Mouse (Mus musculus) adrenal gland, adult 18-20 months (tissue): ENCODE data around the gene Slc38a9. TPM values are rescaled to one million over a fixed set of nuclear protein-coding genes. Genes with fewer than 3 reads are reported as not detected.
"Not testable (repeated sequence)": the region's sequence is repeated elsewhere in the genome, so short reads cannot be mapped to it uniquely, and the experiment has no call there.

ENCODE experiments used
- DNase-seq, 2 experiments: peaks; one replicate each; pipeline ENCODE4 v3.0.0; 2021 to 2022; ENCODE audit warnings: low spot score in 2 of 2
- total RNA-seq, 2 experiments: library from RNA; stranded (reverse); gene quantifications; 1 replicate in 1 of 2; 2 replicates in 1 of 2; pipeline ENCODE4 v1.2.3; 2021

The Slc38a9 gene
- total RNA-seq, 2 experiments from 2014 or later: 13.2 to 20.9 TPM

- no peak for DNase-seq
Observed at GRCm38 (mm10) chr13:112678154-112678553, 17.6 kb downstream of the Slc38a9 start.

- DNase-seq: no peak
Observed at GRCm38 (mm10) chr13:112683312-112683711, 22.8 kb downstream of the Slc38a9 start.

GRCm38 (mm10) chr13:112683970-112684369, 23.4 kb downstream of the Slc38a9 start:
- no peak for DNase-seq

- no peak for DNase-seq
Observed at GRCm38 (mm10) chr13:112686155-112686554, 25.6 kb downstream of the Slc38a9 start.

GRCm38 (mm10) chr13:112692870-112693553, 32.5 kb downstream of the Slc38a9 start:
- no peak for DNase-seq

- DNase-seq: no peak
Observed at GRCm38 (mm10) chr13:112695526-112696240, 35.1 kb downstream of the Slc38a9 start.

- no peak for DNase-seq
Observed at GRCm38 (mm10) chr13:112701256-112701655, 40.7 kb downstream of the Slc38a9 start.

GRCm38 (mm10) chr13:112706351-112706750, 45.8 kb downstream of the Slc38a9 start:
- DNase-seq: no peak

GRCm38 (mm10) chr13:112720078-112720736, 59.7 kb downstream of the Slc38a9 start:
- no peak for DNase-seq

- DNase-seq: no peak
Observed at GRCm38 (mm10) chr13:112721946-112722729, 61.6 kb downstream of the Slc38a9 start.

GRCm38 (mm10) chr13:112724260-112724659, 63.7 kb downstream of the Slc38a9 start:
- DNase-seq: not testable (repeated sequence)

GRCm38 (mm10) chr13:112726002-112726401, 65.5 kb downstream of the Slc38a9 start:
- peak; percentile 42 to 47 for DNase-seq

- DNase-seq: no peak
Observed at GRCm38 (mm10) chr13:112733311-112733710, 72.8 kb downstream of the Slc38a9 start.

- no peak for DNase-seq
Observed at GRCm38 (mm10) chr13:112734906-112735713, 74.6 kb downstream of the Slc38a9 start.

- no peak for DNase-seq
Observed at GRCm38 (mm10) chr13:112736407-112736806, 75.9 kb downstream of the Slc38a9 start.

- no peak for DNase-seq
Observed at GRCm38 (mm10) chr13:112737110-112737509, 76.6 kb downstream of the Slc38a9 start.

- DNase-seq: no peak
Observed at GRCm38 (mm10) chr13:112738005-112738404, 77.5 kb downstream of the Slc38a9 start.

GRCm38 (mm10) chr13:112740073-112740472, 79.5 kb downstream of the Slc38a9 start:
- no peak for DNase-seq

GRCm38 (mm10) chr13:112742076-112742830, 81.7 kb downstream of the Slc38a9 start:
- DNase-seq: no peak

GRCm38 (mm10) chr13:112743647-112744046, 83.1 kb downstream of the Slc38a9 start:
- no peak for DNase-seq
